Mouse (Mus musculus) c-Kit-negative CD71-positive TER-119-positive erythroid progenitor cells, embryonic 14.5 days (primary cell): Measurements from ENCODE around the gene Tmem95.
A peak's percentile ranks its signal among the peaks of the same experiment; 100 is the strongest.
"Not testable (repeated sequence)": the region's sequence is repeated elsewhere in the genome, so short reads cannot be mapped to it uniquely, and the experiment has no call there.

Experiments
- DNase-seq: peaks from one replicate; pipeline ENCODE4 v3.0.0-alpha.2; 2013; ENCODE audit warnings: low read depth, low spot score

The Tmem95 gene

GRCm38 (mm10) chr11:69877878-69878277 is at the start of gene Tmem95:
Gene Tmem95, minus strand, starts transcription at chr11:69878018.
- DNase-seq, result no peak

GRCm38 (mm10) chr11:69927501-69927900 is 49.7 kb upstream of the Tmem95 start:
- no peak for DNase-seq

GRCm38 (mm10) chr11:69922796-69923195 is 45.0 kb upstream of the Tmem95 start:
- no peak for DNase-seq

GRCm38 (mm10) chr11:69922012-69922756 is 44.4 kb upstream of the Tmem95 start:
- no peak for DNase-seq

- DNase-seq, result peak; percentile 100
Measured at GRCm38 (mm10) chr11:69921114-69922011, 43.5 kb upstream of the Tmem95 start, which contains the start of gene Eif5a. Gene Eif5a, minus strand, starts transcription at chr11:69921958.

- DNase-seq, result no peak
Measured at GRCm38 (mm10) chr11:69920266-69921031, 42.6 kb upstream of the Tmem95 start.

- peak; percentile 86 for DNase-seq
Measured at GRCm38 (mm10) chr11:69919661-69920265, 41.9 kb upstream of the Tmem95 start.

GRCm38 (mm10) chr11:69919053-69919452 is 41.2 kb upstream of the Tmem95 start:
- DNase-seq, result no peak

GRCm38 (mm10) chr11:69918118-69918517 is 40.3 kb upstream of the Tmem95 start:
- no peak for DNase-seq

GRCm38 (mm10) chr11:69917379-69917948 is 39.6 kb upstream of the Tmem95 start:
- no peak for DNase-seq

GRCm38 (mm10) chr11:69916652-69917378 is 39.0 kb upstream of the Tmem95 start:
- DNase-seq, result not testable (repeated sequence)

- peak; percentile 76 for DNase-seq
Measured at GRCm38 (mm10) chr11:69915667-69916627, 38.1 kb upstream of the Tmem95 start.

- no peak for DNase-seq
Measured at GRCm38 (mm10) chr11:69914917-69915430, 37.2 kb upstream of the Tmem95 start.

GRCm38 (mm10) chr11:69914372-69914764 is 36.5 kb upstream of the Tmem95 start:
- DNase-seq, result no peak

- peak; percentile 86 for DNase-seq
Measured at GRCm38 (mm10) chr11:69913554-69914371, 35.9 kb upstream of the Tmem95 start, which contains the start of gene Gps2. Gene Gps2, plus strand, starts transcription at chr11:69913888.

- DNase-seq, result no peak
Measured at GRCm38 (mm10) chr11:69912716-69913530, 35.1 kb upstream of the Tmem95 start.

GRCm38 (mm10) chr11:69911701-69912100 is 33.9 kb upstream of the Tmem95 start:
- DNase-seq, result no peak
